29 mouse cellular contexts compared by ENCODE assay signal in the genomic region with DNA sequence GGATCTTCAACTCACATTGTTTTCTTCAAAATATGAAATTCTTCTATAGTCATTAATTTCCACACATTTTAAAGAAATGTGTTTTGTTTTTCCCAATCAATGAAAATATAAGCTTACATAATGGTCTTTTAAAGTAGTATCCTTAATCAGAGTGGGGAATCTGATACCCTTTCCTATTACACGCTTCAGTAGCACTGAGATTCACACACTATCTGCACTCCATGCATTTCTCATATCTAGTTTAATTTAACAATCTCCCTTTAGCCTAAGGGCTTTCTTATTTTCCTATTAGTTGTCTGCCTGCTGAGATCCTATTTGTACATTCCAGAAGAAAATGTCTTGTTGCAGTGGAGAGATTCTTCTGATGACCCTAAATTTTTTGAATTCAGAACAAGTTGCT.
A peak's percentile ranks its signal among the peaks of the same experiment; 100 is the strongest.
DNase-seq lines count a peak whose midpoint lies in the region; ATAC-seq and TF ChIP-seq lines count a peak whose summit lies in the region.
"Had no signal": no experiment of that assay in that cellular context is flagged by ENCODE, and none has a peak within 500 bp of the region (broad histone marks: within the 10 kb centered on the region; RNA-seq: fewer than 3 reads in every experiment).

No protein-coding gene starts in this region.

- WGBS in hindbrain, embryonic 13.5 days, result 71% methylated on average over 1 of the region's 1 CpGs
- 65% methylated on average over 1 of the region's 1 CpGs for WGBS in hindbrain, embryonic 16.5 days
- 55% methylated on average over 1 of the region's 1 CpGs for WGBS in midbrain, postnatal 0 days
- 78% methylated on average over 1 of the region's 1 CpGs for WGBS in midbrain, embryonic 13.5 days
- WGBS in kidney, embryonic 16.5 days, result 72% methylated on average over 1 of the region's 1 CpGs

- H3K4me1 ChIP-seq in hindbrain, embryonic 13.5 days (replicated peaks), result no peaks in the 10 kb centered on the region
- H3K4me1 ChIP-seq in hindbrain, embryonic 16.5 days (ENCODE audit: control insufficient read depth, insufficient read depth, low read depth, low read length), result no peaks in the 10 kb centered on the region
- H3K4me1 ChIP-seq in midbrain, postnatal 0 days (ENCODE audit: insufficient read depth, low read length), result no peaks in the 10 kb centered on the region
- no peaks in the 10 kb centered on the region for H3K4me1 ChIP-seq in midbrain, embryonic 13.5 days (replicated peaks)
- H3K4me1 ChIP-seq in kidney, embryonic 16.5 days (ENCODE audit: insufficient read depth, low read length), result 0 out of 2 replicates have a peak, but pooled peaks cover 2% of the 10 kb centered on the region
- H3K4me1 ChIP-seq: embryonic facial prominence, embryonic 10.5 days; embryonic facial prominence, embryonic 13.5 days; forebrain, embryonic 12.5 days; forebrain, embryonic 15.5 days; heart, embryonic 12.5 days; heart, embryonic 15.5 days; hindbrain, embryonic 10.5 days; intestine, embryonic 15.5 days had no signal

- peak; percentile 65; the same call in 1 of the 2 replicates for ATAC-seq in hindbrain, embryonic 13.5 days (ENCODE audit: low FRiP score)
- no peak for ATAC-seq in hindbrain, embryonic 16.5 days
- ATAC-seq in midbrain, postnatal 0 days (ENCODE audit: low FRiP score), result no peak
- no peak for ATAC-seq in midbrain, embryonic 13.5 days
- ATAC-seq in kidney, embryonic 16.5 days (ENCODE audit: low FRiP score, low TSS enrichment), result no peak
- ATAC-seq: forebrain, embryonic 15.5 days; intestine, embryonic 15.5 days; Patski had no signal

- H3K4me2 ChIP-seq in hindbrain, embryonic 13.5 days, result no peak overlapping the region
- no peak overlapping the region for H3K4me2 ChIP-seq in hindbrain, embryonic 16.5 days (ENCODE audit: low read length)
- no peak overlapping the region for H3K4me2 ChIP-seq in midbrain, postnatal 0 days (ENCODE audit: low read depth, low read length, poor library complexity, severe bottlenecking)
- no peak overlapping the region for H3K4me2 ChIP-seq in midbrain, embryonic 13.5 days (replicated peaks)
- no peak overlapping the region for H3K4me2 ChIP-seq in kidney, embryonic 16.5 days (replicated peaks; ENCODE audit: low read depth, low read length)
- H3K4me2 ChIP-seq: embryonic facial prominence, embryonic 13.5 days; forebrain, embryonic 12.5 days; forebrain, embryonic 15.5 days; heart, embryonic 12.5 days; heart, embryonic 15.5 days; intestine, embryonic 15.5 days had no signal

- H3K9ac ChIP-seq in hindbrain, embryonic 13.5 days, result no peak overlapping the region
- H3K9ac ChIP-seq in hindbrain, embryonic 16.5 days (ENCODE audit: low read depth, low read length), result no peak overlapping the region
- H3K9ac ChIP-seq in midbrain, postnatal 0 days (replicated peaks; ENCODE audit: low read length, poor library complexity, severe bottlenecking), result no peak overlapping the region
- no peak overlapping the region for H3K9ac ChIP-seq in midbrain, embryonic 13.5 days (replicated peaks)
- no peak overlapping the region for H3K9ac ChIP-seq in kidney, embryonic 16.5 days (replicated peaks; ENCODE audit: low read length)
- H3K9ac ChIP-seq: embryonic facial prominence, embryonic 13.5 days; forebrain, embryonic 12.5 days; forebrain, embryonic 15.5 days; heart, embryonic 12.5 days; heart, embryonic 15.5 days; intestine, embryonic 15.5 days had no signal

- no peaks in the 10 kb centered on the region for H3K36me3 ChIP-seq in hindbrain, embryonic 13.5 days
- no peaks in the 10 kb centered on the region for H3K36me3 ChIP-seq in hindbrain, embryonic 16.5 days (ENCODE audit: control insufficient read depth, insufficient read depth, low read length)
- no peaks in the 10 kb centered on the region for H3K36me3 ChIP-seq in midbrain, postnatal 0 days (ENCODE audit: insufficient read depth, low read length)
- H3K36me3 ChIP-seq in midbrain, embryonic 13.5 days, result no peaks in the 10 kb centered on the region
- H3K36me3 ChIP-seq in kidney, embryonic 16.5 days (ENCODE audit: insufficient read depth, low read length), result no peaks in the 10 kb centered on the region
- H3K36me3 ChIP-seq: embryonic facial prominence, embryonic 10.5 days; embryonic facial prominence, embryonic 13.5 days; forebrain, embryonic 12.5 days; forebrain, embryonic 15.5 days; G1E; heart, embryonic 12.5 days; heart, embryonic 15.5 days; hindbrain, embryonic 10.5 days; intestine, embryonic 15.5 days had no signal

- TF ChIP-seq CTCF in midbrain, postnatal 0 days (IDR thresholded peaks at IDR 0.05), result no peak
- TF ChIP-seq CTCF in brain, embryonic 14.5 days (IDR thresholded peaks at IDR 0.05; ENCODE audit: borderline replicate concordance, extremely low read depth, insufficient read depth, insufficient read length), result no peak

- H3K9me3 ChIP-seq in hindbrain, embryonic 13.5 days, result no peaks in the 10 kb centered on the region
- no peaks in the 10 kb centered on the region for H3K9me3 ChIP-seq in hindbrain, embryonic 16.5 days (ENCODE audit: control insufficient read depth, low read length)
- no peaks in the 10 kb centered on the region for H3K9me3 ChIP-seq in midbrain, postnatal 0 days (ENCODE audit: low read length)
- no peaks in the 10 kb centered on the region for H3K9me3 ChIP-seq in midbrain, embryonic 13.5 days
- no peaks in the 10 kb centered on the region for H3K9me3 ChIP-seq in kidney, embryonic 16.5 days (ENCODE audit: low read length)
- H3K9me3 ChIP-seq: embryonic facial prominence, embryonic 10.5 days; embryonic facial prominence, embryonic 13.5 days; forebrain, embryonic 12.5 days; forebrain, embryonic 15.5 days; G1E; heart, embryonic 12.5 days; heart, embryonic 15.5 days; hindbrain, embryonic 10.5 days; intestine, embryonic 15.5 days had no signal

- peak; percentile 3 for DNase-seq in midbrain, postnatal 0 days (ENCODE audit: low spot score)
- DNase-seq in brain, embryonic 14.5 days (ENCODE audit: low read depth), result peak; percentile 9
- DNase-seq: adrenal gland, postnatal 10 days; adrenal gland, postnatal 36 days; B cell, adult 2 months; cerebellum, adult 11 months; cerebellum, adult 2 months; cerebellum, adult 9-11 months; cerebellum, postnatal 25 days; gastrocnemius, postnatal 25 days; heart, adult 18-20 months; heart, postnatal 10 days; heart, postnatal 36 days had no signal

- no peaks in the 10 kb centered on the region for H3K27me3 ChIP-seq in hindbrain, embryonic 13.5 days
- H3K27me3 ChIP-seq in hindbrain, embryonic 16.5 days (replicated peaks; ENCODE audit: control insufficient read depth, insufficient read depth, low read length), result no peaks in the 10 kb centered on the region
- no peaks in the 10 kb centered on the region for H3K27me3 ChIP-seq in midbrain, postnatal 0 days (ENCODE audit: insufficient read depth, low read length)
- no peaks in the 10 kb centered on the region for H3K27me3 ChIP-seq in midbrain, embryonic 13.5 days
- no peaks in the 10 kb centered on the region for H3K27me3 ChIP-seq in kidney, embryonic 16.5 days (ENCODE audit: insufficient read depth, low read length)
- H3K27me3 ChIP-seq: CH12.LX; embryonic facial prominence, embryonic 13.5 days; forebrain, embryonic 12.5 days; forebrain, embryonic 15.5 days; heart, embryonic 12.5 days; heart, embryonic 15.5 days; intestine, embryonic 15.5 days had no signal

- no peak for TF ChIP-seq POLR2A in brain, embryonic 14.5 days (IDR thresholded peaks at IDR 0.05; ENCODE audit: borderline replicate concordance, extremely low read depth, insufficient read depth, insufficient read length, poor library complexity, severe bottlenecking)

- H3K4me3 ChIP-seq in hindbrain, embryonic 13.5 days, result no peak overlapping the region
- no peak overlapping the region for H3K4me3 ChIP-seq in hindbrain, embryonic 16.5 days (ENCODE audit: low read length)
- no peak overlapping the region for H3K4me3 ChIP-seq in midbrain, postnatal 0 days (ENCODE audit: low read depth, low read length)
- H3K4me3 ChIP-seq in midbrain, embryonic 13.5 days (replicated peaks), result no peak overlapping the region
- no peak overlapping the region for H3K4me3 ChIP-seq in kidney, embryonic 16.5 days (ENCODE audit: low read length)
- H3K4me3 ChIP-seq: embryonic facial prominence, embryonic 10.5 days; embryonic facial prominence, embryonic 13.5 days; erythroblast, embryonic 14.5 days; forebrain, embryonic 12.5 days; forebrain, embryonic 15.5 days; heart, embryonic 12.5 days; heart, embryonic 15.5 days; hindbrain, embryonic 10.5 days; intestine, embryonic 15.5 days had no signal

- H3K27ac ChIP-seq in hindbrain, embryonic 13.5 days, result 0 out of 2 replicates have a peak overlapping the region, but pooled peaks have one; percentile 30
- no peak overlapping the region for H3K27ac ChIP-seq in hindbrain, embryonic 16.5 days (ENCODE audit: low read depth, low read length)
- no peak overlapping the region for H3K27ac ChIP-seq in midbrain, postnatal 0 days (ENCODE audit: low read depth, low read length)
- H3K27ac ChIP-seq in midbrain, embryonic 13.5 days, result no peak overlapping the region
- no peak overlapping the region for H3K27ac ChIP-seq in kidney, embryonic 16.5 days (ENCODE audit: low read length)
- H3K27ac ChIP-seq: embryonic facial prominence, embryonic 10.5 days; embryonic facial prominence, embryonic 13.5 days; forebrain, embryonic 12.5 days; forebrain, embryonic 15.5 days; heart, embryonic 15.5 days; hindbrain, embryonic 10.5 days; intestine, embryonic 15.5 days had no signal
